Mouse (Mus musculus) midbrain, embryonic 14.5 days (tissue): ENCODE data around the gene Olfr981. TPM values are rescaled to one million over a fixed set of nuclear protein-coding genes. Genes with fewer than 3 reads are reported as not detected.

Experiments used
- polyA plus RNA-seq: library from polyadenylated mRNA; unstranded; fragments of >200 nt; fragmentation: Nextera tagmentation; extraction: Ambion mirVana; gene quantifications from 2 replicates; pipeline ENCODE4 v1.2.1, GENCODE M21; 2014

Gene Olfr981
- polyA plus RNA-seq, 1 experiment from 2014 or later = not detected

Other genes starting within 250 kb of the Olfr981 start
- not detected in 2 replicates for gene Olfr968, start 238.2 kb upstream of the Olfr981 start, polyA plus RNA-seq
- not detected in 2 replicates for gene Olfr969, start 230.5 kb upstream of the Olfr981 start, polyA plus RNA-seq
- not detected in 2 replicates for gene Olfr970, start 212.6 kb upstream of the Olfr981 start, polyA plus RNA-seq
- gene Olfr971, start 184.6 kb upstream of the Olfr981 start, polyA plus RNA-seq = not detected in 2 replicates
- not detected in 2 replicates for gene Olfr972, start 155.0 kb upstream of the Olfr981 start, polyA plus RNA-seq
- gene Olfr229, start 114.1 kb upstream of the Olfr981 start, polyA plus RNA-seq = not detected in 2 replicates
- not detected in 2 replicates for gene Olfr974, start 84.0 kb upstream of the Olfr981 start, polyA plus RNA-seq
- gene Olfr975, start 69.4 kb upstream of the Olfr981 start, polyA plus RNA-seq = not detected in 2 replicates
- not detected in 2 replicates for gene Olfr976, start 60.3 kb upstream of the Olfr981 start, polyA plus RNA-seq
- gene Olfr978, start 29.4 kb upstream of the Olfr981 start, polyA plus RNA-seq = not detected in 2 replicates
- not detected in 2 replicates for gene Olfr979, start 18.0 kb upstream of the Olfr981 start, polyA plus RNA-seq
- not detected in 2 replicates for gene Olfr980, start 11.9 kb upstream of the Olfr981 start, polyA plus RNA-seq
- gene Olfr982, start 52.4 kb downstream of the Olfr981 start, polyA plus RNA-seq = not detected in 2 replicates
- not detected in 2 replicates for gene Olfr983, start 72.1 kb downstream of the Olfr981 start, polyA plus RNA-seq
- not detected in 2 replicates for gene Olfr984, start 92.7 kb downstream of the Olfr981 start, polyA plus RNA-seq
- gene Olfr985, start 108.7 kb downstream of the Olfr981 start, polyA plus RNA-seq = not detected in 2 replicates
- gene Tmem225, start 126.7 kb downstream of the Olfr981 start, polyA plus RNA-seq = not detected in 2 replicates
- gene Olfr986, start 159.5 kb downstream of the Olfr981 start, polyA plus RNA-seq = not detected in 2 replicates
- gene Zfp202, start 170.9 kb downstream of the Olfr981 start, polyA plus RNA-seq = 11.6 and 11.7 TPM in 2 replicates
- gene Scn3b, start 247.8 kb downstream of the Olfr981 start, polyA plus RNA-seq = 142 and 154 TPM in 2 replicates